Mouse (Mus musculus) skeletal muscle tissue, adult 2 months (tissue): Measurements from ENCODE around the gene Cyth2.

Experiments used
- DNase-seq: peaks from one replicate; pipeline ENCODE4 v3.0.0-alpha.2; 2012; ENCODE audit warnings: low read depth, low spot score

Cyth2 gene

DNA sequence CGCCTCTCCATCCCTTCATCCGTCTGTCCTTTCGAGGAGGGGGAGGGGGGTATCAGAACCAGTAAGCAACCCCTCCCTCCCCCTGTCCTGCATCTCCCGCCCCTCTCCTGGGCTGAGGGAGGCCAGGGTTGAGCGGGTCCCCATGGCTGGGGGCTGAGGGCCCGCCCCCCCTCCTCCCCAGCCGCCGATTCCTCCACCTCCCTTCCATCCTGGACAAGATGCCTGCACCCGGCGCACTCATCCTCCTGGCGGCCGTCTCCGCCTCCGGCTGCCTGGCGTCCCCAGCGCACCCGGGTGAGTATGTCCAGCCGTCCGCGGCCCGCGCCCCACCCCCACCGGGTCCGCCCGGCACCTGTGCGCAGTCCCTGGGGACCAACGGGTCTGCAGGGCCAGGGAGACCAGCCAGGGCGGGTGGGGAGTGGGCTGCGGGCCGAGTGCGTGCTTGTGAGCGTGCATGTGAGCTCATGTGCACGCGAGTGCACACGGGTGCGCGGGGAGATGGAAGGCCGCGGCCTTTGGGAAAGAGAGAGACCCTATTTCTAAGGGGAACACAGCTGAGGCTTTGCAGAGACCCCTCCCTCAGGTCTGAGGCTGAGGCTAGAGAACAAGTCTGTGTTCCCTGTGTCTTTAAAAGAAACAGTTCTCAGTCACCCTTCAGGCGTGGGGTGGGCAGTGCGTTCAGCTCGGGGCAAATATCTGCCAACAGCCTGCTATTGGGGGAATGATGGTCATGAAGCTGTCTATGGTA, 28.8 kb downstream of the Cyth2 start:
- no peak for DNase-seq

DNA sequence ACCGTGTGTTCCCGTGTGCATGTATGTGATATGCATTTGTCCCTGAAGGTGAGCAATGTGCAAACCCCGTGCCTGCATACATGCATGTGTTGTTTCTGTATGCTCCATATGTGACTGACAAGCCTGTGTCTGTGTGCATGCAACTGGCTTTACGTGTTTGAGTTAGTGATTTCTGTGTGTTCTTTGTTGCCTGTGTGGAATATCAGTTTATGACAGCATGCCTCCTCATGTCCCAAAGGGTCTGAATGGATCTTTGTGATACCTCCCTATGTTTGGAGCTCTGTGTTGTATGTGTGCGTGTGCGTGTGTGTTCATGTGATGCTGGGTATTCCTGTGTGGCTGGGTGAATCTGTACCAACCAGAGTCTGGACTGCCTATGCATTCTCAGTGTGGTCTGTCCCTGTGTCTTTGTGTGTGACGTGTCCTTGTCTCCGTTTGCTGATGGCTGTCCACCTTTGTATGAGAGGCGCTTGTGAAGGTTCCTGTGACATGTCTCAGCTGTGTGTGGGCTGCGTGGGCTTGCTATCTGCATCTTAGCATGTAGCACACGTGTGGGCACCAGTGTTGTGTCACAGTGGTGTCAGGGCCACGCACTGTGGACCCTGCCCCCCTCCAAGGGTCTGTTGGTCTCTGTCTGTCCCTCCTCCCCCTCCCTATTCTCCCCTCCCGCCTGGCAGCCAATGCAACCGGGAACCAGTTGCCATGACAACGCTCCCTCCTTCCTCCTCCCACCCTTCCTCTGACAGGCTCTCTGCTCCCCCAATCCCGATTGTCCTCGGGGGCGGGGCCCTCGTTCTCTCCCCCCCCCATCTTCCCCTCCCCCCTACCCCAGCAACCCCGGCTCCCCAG, 29.6 kb downstream of the Cyth2 start, which contains the start of gene Sult2b1:
Gene Sult2b1, minus strand, starts transcription at position 146 of the 849 bp plus-strand sequence.
- DNase-seq: no peak

DNA sequence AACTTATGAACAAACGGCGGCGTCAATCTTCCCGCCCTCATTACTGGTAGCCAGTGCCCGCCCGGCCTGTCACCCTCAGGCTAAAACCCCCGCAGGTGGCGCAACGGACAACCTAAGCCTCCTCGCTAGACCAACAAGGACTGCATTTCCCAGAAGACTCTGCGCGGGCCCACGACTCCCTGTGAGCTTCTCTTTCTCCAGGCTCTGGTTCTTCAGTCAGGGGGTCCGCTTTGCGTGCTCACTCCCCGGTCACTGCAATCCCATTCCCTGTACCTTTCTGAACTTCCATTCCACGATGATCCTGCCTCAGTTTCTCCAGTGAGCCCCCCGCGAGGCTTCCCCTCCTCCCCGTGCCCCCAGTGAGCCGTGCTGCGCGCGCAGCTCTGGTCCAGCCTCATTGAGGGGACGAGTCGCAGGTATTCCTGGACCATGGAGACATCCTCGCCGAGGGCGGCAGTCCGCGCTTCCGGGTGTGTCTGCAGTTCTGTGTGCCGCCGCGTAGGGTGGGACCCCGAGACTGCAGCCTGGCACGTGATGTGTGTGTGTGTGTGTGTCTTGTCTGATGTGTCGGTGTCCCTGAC, 30.8 kb downstream of the Cyth2 start, which contains the start of gene Lmtk3:
Gene Lmtk3, plus strand, starts transcription at position 228 of the 581 bp plus-strand sequence.
- DNase-seq: no peak

- no peak for DNase-seq
Observed at GRCm38 (mm10) chr7:45782271-45782670, 32.1 kb downstream of the Cyth2 start.

DNA sequence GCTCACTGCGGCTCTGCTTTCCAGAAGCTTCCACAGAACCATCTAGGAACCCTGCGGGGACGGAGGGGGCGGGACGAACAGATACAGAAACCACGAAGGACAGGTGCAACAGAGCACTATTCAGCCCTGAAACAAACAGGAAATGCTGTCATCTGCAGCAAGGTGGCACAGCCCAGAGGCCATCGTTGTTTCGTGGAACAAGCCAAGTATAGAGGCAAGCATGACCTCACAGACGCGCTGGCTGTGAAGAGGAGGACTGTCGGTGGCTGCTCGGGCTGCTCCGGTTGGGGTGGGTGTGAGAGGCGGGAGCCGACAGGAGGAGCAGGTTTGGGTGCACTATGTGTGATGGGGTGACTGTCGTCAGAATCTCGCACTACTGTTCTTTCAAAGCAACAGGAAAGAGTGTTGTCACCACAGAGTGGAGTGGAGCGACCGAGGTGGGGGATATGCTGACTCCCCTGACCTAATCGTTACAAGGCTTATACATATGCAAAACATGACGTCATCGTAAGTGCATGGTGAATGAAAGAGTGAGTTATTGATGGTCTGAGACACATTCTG, 35.2 kb downstream of the Cyth2 start:
- DNase-seq: no peak

DNA sequence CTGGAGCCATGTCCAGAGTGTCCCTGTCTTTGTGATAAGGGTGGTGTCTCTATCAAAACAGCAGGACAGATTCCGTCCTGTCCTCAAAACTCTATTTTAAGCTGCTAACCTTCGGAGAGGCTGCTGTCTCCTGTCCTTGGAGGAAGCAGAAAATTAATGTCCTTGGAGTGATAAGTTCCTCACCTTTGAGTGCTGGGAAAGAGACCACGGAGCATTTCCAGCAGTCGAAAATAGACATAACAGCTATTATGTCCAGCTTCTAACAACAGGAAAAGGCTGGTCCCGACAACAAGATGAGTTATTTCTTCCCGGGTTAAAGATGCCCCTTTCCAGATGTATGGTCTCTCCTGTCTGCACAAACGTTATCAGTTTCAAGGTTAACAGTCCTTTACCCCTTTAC, 39.1 kb downstream of the Cyth2 start:
- DNase-seq: no peak

GRCm38 (mm10) chr7:45771101-45771500, 43.3 kb downstream of the Cyth2 start:
- DNase-seq: no peak

- no peak for DNase-seq
Observed at GRCm38 (mm10) chr7:45770427-45771082, 43.8 kb downstream of the Cyth2 start.

- DNase-seq: no peak
Observed at GRCm38 (mm10) chr7:45767500-45767899, 46.9 kb downstream of the Cyth2 start.

- DNase-seq: no peak
Observed at GRCm38 (mm10) chr7:45766764-45767163, 47.6 kb downstream of the Cyth2 start.

DNA sequence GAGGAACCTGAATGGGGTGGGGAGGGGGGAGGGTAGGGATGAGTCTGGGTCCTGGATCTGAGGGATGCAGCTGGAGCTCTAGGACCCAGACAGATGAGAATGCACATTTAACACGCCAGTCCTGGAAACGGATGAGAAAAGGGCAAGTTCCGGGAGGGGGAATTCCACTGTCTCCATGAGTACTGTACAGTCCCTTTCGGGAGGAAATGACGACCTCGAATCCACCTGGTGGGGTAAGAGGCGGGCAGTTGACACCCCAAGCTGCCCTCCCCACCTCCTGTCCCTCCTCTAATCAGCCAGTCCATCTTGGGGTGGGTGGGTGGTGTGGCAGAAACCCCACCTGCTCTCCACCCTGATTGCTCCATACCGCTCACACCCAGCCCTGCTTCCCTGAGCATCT, 48.4 kb downstream of the Cyth2 start:
- DNase-seq: no peak

- no peak for DNase-seq
Observed at GRCm38 (mm10) chr7:45760151-45760550, 54.2 kb downstream of the Cyth2 start.

GRCm38 (mm10) chr7:45759400-45759799, 55.0 kb downstream of the Cyth2 start:
- DNase-seq: no peak
